Mouse (Mus musculus) neural tube, embryonic 14.5 days (tissue): ENCODE measurements around the gene Hoxd8. TPM values are rescaled to one million over a fixed set of nuclear protein-coding genes. Genes with fewer than 3 reads are reported as not detected.
A peak's percentile ranks its signal among the peaks of the same experiment; 100 is the strongest.

ENCODE experiments used
- ATAC-seq: fragments of 200-750 bp; cut with Nextera tagmentation; 2 replicates; pipeline ENCODE4 v1.8.0; 2017; ENCODE audit warnings: low read depth, mild to moderate bottlenecking, moderate TSS enrichment, moderate library complexity
- H3K27ac ChIP-seq: fragments of 300-500 bp; sonication (generic); 2 replicates; pipeline ENCODE4 v1.5.1; 2014; ENCODE audit warnings: low read depth, mild to moderate bottlenecking, control low read depth, low read length, moderate library complexity, mixed read lengths
- H3K27me3 ChIP-seq: fragments of 300-500 bp; sonication (generic); 2 replicates; pipeline ENCODE4 v1.6.1; 2014; ENCODE audit warnings: low read length; ENCODE audit not compliant: control insufficient read depth, insufficient read depth
- H3K36me3 ChIP-seq: fragments of 300-500 bp; sonication (generic); 2 replicates; pipeline ENCODE4 v1.6.1; 2014; ENCODE audit warnings: low read length, mixed read lengths; ENCODE audit not compliant: control insufficient read depth, insufficient read depth
- H3K4me1 ChIP-seq: fragments of 300-500 bp; sonication (generic); 2 replicates; pipeline ENCODE4 v1.6.1; 2014; ENCODE audit warnings: low read length; ENCODE audit not compliant: control insufficient read depth, insufficient read depth
- H3K4me2 ChIP-seq: fragments of 300-500 bp; sonication (generic); 2 replicates; pipeline ENCODE4 v1.6.1; 2014; ENCODE audit warnings: mild to moderate bottlenecking, low read depth, low read length, control low read depth
- H3K4me3 ChIP-seq: fragments of 300-500 bp; sonication (generic); 2 replicates; pipeline ENCODE4 v1.5.1; 2014; ENCODE audit warnings: low read depth, low read length, control low read depth, mixed read lengths
- H3K9ac ChIP-seq: fragments of 300-500 bp; sonication (generic); replicated peaks from 2 replicates; pipeline ENCODE4 v1.6.1; 2014; ENCODE audit warnings: low read depth, mild to moderate bottlenecking, control low read depth, low read length, mixed read lengths
- H3K9me3 ChIP-seq: fragments of 300-500 bp; sonication (generic); 2 replicates; pipeline ENCODE4 v1.6.1; 2016; ENCODE audit warnings: low read length; ENCODE audit not compliant: control insufficient read depth
- WGBS: fragments of 180-500 bp; shearing (Covaris S2); extraction: QIAGEN DNeasy Blood & Tissue Kit; methylation state at CpG from one replicate; pipeline ENCODE4 v1.1.7; 2014; 5-methylcytosine and 5-hydroxymethylcytosine counted together
- polyA plus RNA-seq: library from polyadenylated mRNA; unstranded; fragments of >200 nt; fragmentation: Nextera tagmentation; extraction: Ambion mirVana; gene quantifications from 2 replicates; pipeline ENCODE4 v1.2.1, GENCODE M21; 2014

Hoxd8 gene
- polyA plus RNA-seq, 1 experiment from 2014 or later, result 23.6 TPM

DNA sequence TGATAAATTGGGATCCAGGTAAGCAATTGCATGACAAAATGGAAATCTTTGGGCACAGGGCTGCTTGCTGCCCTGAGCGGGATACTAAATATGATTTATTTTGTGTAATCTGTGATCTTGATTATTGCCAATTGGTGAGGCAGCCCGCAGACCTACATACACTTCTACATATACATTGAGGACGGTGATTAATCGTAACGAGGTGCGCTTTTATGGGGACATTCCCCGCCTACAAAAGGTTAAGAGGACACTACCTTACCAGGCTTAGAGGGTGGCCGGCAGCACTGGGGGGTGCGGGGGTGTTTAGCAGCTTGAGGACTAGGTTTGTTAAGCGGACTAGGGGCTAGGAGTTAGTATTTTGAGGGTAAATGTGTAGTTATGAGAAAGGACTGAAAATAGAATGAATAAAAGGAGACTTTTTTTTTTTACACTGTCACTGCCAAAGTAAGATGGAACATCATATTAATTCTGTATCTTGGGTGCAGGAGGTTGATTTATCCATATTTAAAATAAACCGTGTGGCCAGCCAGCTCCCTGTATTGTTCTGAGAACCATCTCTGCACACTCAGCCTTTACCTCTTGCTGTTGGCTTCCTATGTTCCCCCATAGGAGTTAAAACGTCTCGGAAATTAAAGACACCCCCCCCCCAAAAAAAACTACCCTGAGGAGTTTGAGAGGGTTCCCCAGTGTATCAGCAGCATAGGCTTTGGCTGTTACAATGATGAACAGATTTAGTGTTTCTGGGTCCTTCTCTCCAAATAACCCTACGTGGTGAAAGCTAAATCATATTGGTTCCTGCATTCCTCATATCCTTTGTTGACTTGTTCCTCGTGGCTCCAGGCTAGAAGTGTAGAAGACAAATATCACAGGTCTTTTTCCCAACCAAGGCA lies 32.5 kb downstream of the Hoxd8 start:
- Histone ChIP-seq H3K4me1 (peaks cover 87% of the 10 kb centered on the region), H3K27ac (peak overlapping the region; percentile 92), H3K4me2 (peak overlapping the region; percentile 66), H3K9me3 (no peaks in the 10 kb centered on the region), H3K27me3 (no peaks in the 10 kb centered on the region), H3K36me3 (peaks cover 5% of the 10 kb centered on the region; the same call in 1 of the 2 replicates), H3K9ac (peak overlapping the region; percentile 62), H3K4me3 (peak overlapping the region; percentile 26)
- no peak for ATAC-seq
- 7% methylated on average over 15 of the region's 15 CpGs for WGBS

DNA sequence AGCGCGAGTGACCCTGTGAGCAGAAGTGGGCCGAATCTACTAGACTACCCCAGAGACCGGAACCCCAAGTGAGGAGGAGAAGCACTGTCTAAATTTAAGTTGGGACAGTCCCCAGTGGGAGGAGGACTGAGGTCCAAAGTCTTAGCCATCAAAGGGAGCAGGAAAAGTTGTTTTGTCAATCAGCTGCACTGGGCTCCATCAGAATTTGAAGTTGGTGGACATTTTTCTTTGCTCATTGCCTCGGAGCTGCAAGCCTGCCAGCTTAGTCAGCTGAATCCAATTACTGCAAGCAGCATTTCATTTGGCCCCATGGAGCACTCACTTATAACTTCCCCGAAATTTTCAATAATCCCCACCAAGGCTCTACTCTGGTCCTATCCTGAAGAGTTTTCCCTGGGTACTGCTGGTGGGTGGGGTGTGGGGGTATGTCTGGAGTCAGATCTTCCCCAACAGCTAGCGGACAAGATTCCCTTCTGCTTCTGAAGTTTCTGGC lies 33.2 kb downstream of the Hoxd8 start:
- ATAC-seq, result no peak
- Histone ChIP-seq H3K4me2 (peak overlapping the region; percentile 66), H3K36me3 (peaks cover 5% of the 10 kb centered on the region; the same call in 1 of the 2 replicates), H3K9ac (peak overlapping the region; percentile 62; the same call in 1 of the 2 replicates), H3K27me3 (no peaks in the 10 kb centered on the region), H3K9me3 (no peaks in the 10 kb centered on the region), H3K4me1 (peaks cover 80% of the 10 kb centered on the region), H3K4me3 (peak overlapping the region; percentile 26), H3K27ac (peak overlapping the region; percentile 92)
- WGBS, result 12% methylated on average over 7 of the region's 7 CpGs

GRCm38 (mm10) chr2:74738623-74739475 lies 34.4 kb downstream of the Hoxd8 start:
- H3K27ac ChIP-seq, result peak overlapping the region; percentile 92
- peak overlapping the region; percentile 2; the same call in 1 of the 2 replicates for H3K4me3 ChIP-seq

DNA sequence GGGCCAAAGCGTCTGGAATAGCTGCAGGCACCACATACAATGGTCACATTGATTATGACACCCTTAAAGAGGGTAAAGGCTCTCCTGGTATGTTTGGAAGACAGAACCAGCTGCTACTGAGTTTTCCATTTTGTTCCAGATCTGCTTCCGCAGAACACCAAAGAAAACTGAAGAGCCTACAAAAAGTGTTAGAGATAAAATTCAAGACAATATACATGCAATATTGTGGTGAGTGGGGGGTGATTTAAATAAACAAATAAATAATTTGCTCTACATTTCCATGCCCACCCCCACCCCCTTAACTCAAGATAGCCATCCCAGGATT lies 35.0 kb downstream of the Hoxd8 start:
- Histone ChIP-seq H3K4me3 (peak overlapping the region; percentile 27; the same call in 1 of the 2 replicates), H3K27me3 (no peaks in the 10 kb centered on the region)

More at GRCm38 (mm10) chr2:74738623-74739475, 34.4 kb downstream of the Hoxd8 start:
- no peak for ATAC-seq
- H3K9me3 ChIP-seq, result no peaks in the 10 kb centered on the region
- peak overlapping the region; percentile 62 for H3K9ac ChIP-seq
- peaks cover 5% of the 10 kb centered on the region; the same call in 1 of the 2 replicates for H3K36me3 ChIP-seq
- H3K4me1 ChIP-seq, result peaks cover 72% of the 10 kb centered on the region
- peak overlapping the region; percentile 66 for H3K4me2 ChIP-seq
- H3K27me3 ChIP-seq, result no peaks in the 10 kb centered on the region
- WGBS, result 3% methylated on average over 20 of the region's 20 CpGs

GRCm38 (mm10) chr2:74739869-74740268 lies 35.5 kb downstream of the Hoxd8 start:
- peaks cover 7% of the 10 kb centered on the region; the same call in 1 of the 2 replicates for H3K36me3 ChIP-seq
- peak overlapping the region; percentile 92 for H3K27ac ChIP-seq
- ATAC-seq, result no peak
- H3K4me2 ChIP-seq, result peak overlapping the region; percentile 66
- H3K4me1 ChIP-seq, result peaks cover 65% of the 10 kb centered on the region
- 3% methylated on average over 14 of the region's 14 CpGs for WGBS
- peak overlapping the region; percentile 55; the same call in 1 of the 2 replicates for H3K9ac ChIP-seq
- H3K9me3 ChIP-seq, result no peaks in the 10 kb centered on the region
- H3K27me3 ChIP-seq, result no peaks in the 10 kb centered on the region
- H3K4me3 ChIP-seq, result peak overlapping the region; percentile 27

More for the DNA sequence above, 35.0 kb downstream of the Hoxd8 start:
- Histone ChIP-seq H3K27ac (peak overlapping the region; percentile 92), H3K36me3 (peaks cover 7% of the 10 kb centered on the region; the same call in 1 of the 2 replicates), H3K9ac (peak overlapping the region; percentile 55; the same call in 1 of the 2 replicates), H3K4me1 (peaks cover 66% of the 10 kb centered on the region), H3K9me3 (no peaks in the 10 kb centered on the region), H3K4me2 (peak overlapping the region; percentile 66)
- 8% methylated on average over 2 of the region's 2 CpGs for whole genome bisulfite sequencing
- ATAC-seq, result no peak

DNA sequence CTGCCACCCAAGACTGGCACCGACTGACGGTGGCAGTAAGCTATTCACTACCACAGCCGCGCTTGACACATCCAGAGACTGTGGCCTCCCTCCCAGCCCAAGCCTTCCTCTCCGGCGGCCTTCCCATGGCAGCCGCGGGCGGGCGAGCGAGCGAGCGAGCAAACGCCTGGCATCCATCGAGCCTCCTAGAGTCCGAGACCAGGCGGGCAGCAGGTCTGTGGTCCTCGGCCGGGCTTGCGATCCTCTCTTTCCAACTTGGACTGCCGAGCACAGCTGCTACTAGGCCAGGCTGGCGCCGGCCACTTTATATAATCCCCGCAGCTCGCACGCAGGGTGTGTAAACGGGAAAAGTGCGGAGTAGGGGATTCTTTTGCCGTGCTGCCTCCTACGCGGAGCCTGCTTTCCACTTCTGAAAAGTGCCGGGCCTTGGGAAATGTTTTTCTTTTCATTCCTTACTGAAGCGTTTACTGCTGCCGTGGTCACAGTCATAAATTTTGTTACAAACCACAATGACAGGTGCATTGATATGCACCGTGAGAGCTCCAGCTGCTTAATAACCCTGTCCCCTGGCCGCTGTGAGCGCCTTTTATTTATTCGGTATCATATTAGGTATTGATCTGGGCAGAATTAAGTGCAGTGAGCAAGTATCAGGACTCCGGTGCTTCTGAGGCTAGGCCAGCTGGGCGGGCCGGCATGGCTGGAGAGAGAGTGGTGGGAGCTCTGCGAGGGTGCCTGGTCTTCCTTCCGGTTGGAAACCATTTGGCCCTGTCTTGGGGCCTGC lies 36.1 kb downstream of the Hoxd8 start:
- Histone ChIP-seq H3K4me3 (peak overlapping the region; percentile 27), H3K4me1 (peaks cover 65% of the 10 kb centered on the region), H3K9me3 (no peaks in the 10 kb centered on the region), H3K4me2 (peak overlapping the region; percentile 66), H3K27me3 (no peaks in the 10 kb centered on the region), H3K36me3 (0 out of 2 replicates have a peak, but pooled peaks cover 3% of the 10 kb centered on the region), H3K9ac (peak overlapping the region; percentile 55), H3K27ac (peak overlapping the region; percentile 92)
- peak; percentile 41; the same call in 1 of the 2 replicates for ATAC-seq
- under 1% methylated on average over 43 of the region's 43 CpGs for WGBS

- no peak overlapping the region for H3K4me2 ChIP-seq
- no peak for ATAC-seq
- H3K27me3 ChIP-seq, result no peaks in the 10 kb centered on the region
- no peaks in the 10 kb centered on the region for H3K9me3 ChIP-seq
- WGBS, result 31% methylated on average over 2 of the region's 3 CpGs
- peaks cover 6% of the 10 kb centered on the region; the same call in 1 of the 2 replicates for H3K36me3 ChIP-seq
- no peak overlapping the region for H3K9ac ChIP-seq
- H3K4me1 ChIP-seq, result peaks cover 65% of the 10 kb centered on the region
- peak overlapping the region; percentile 25; the same call in 1 of the 2 replicates for H3K27ac ChIP-seq
- no peak overlapping the region for H3K4me3 ChIP-seq
Observed at GRCm38 (mm10) chr2:74741252-74741978, 37.0 kb downstream of the Hoxd8 start.

DNA sequence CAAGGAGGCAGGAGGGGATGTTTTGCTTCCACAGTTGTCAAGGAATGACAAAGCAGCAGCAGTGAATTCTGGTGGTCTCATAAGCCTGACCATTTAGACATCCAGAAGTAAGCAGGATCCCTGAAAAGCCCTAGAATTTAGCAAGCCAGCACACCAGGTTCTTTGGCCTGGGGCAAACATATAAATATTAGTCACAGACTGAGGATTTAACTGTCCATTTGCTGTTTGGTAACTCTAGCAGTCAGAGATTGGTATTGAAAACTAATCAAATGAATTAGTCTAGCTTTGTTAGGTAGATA lies 37.5 kb downstream of the Hoxd8 start:
- H3K27me3 ChIP-seq, result no peaks in the 10 kb centered on the region
- peak overlapping the region; percentile 25; the same call in 1 of the 2 replicates for H3K27ac ChIP-seq
- no peak for ATAC-seq
- no peak overlapping the region for H3K4me2 ChIP-seq
- H3K4me1 ChIP-seq, result peaks cover 65% of the 10 kb centered on the region
- peaks cover 11% of the 10 kb centered on the region for H3K36me3 ChIP-seq
- H3K9ac ChIP-seq, result no peak overlapping the region
- H3K9me3 ChIP-seq, result no peaks in the 10 kb centered on the region
- no peak overlapping the region for H3K4me3 ChIP-seq
